Mouse (Mus musculus) gonadal fat pad, adult 2 months (tissue): ENCODE data around the gene Hist2h3c1. TPM values are rescaled to one million over a fixed set of nuclear protein-coding genes. Genes with fewer than 3 reads are reported as not detected.
"Not testable (repeated sequence)": the region's sequence is repeated elsewhere in the genome, so short reads cannot be mapped to it uniquely, and the experiment has no call there.

Experiments
- DNase-seq: peaks from one replicate; pipeline ENCODE4 v3.0.0-alpha.2; 2012; ENCODE audit warnings: low read depth
- polyA plus RNA-seq: library from polyadenylated mRNA; depleted of rRNA; stranded (reverse); fragments of >200 nt; gene quantifications from 2 replicates; pipeline ENCODE4 v1.2.3, GENCODE M21; 2012; rRNA removed

Hist2h3c1 gene
- polyA plus RNA-seq, result not detected in 2 replicates

DNA sequence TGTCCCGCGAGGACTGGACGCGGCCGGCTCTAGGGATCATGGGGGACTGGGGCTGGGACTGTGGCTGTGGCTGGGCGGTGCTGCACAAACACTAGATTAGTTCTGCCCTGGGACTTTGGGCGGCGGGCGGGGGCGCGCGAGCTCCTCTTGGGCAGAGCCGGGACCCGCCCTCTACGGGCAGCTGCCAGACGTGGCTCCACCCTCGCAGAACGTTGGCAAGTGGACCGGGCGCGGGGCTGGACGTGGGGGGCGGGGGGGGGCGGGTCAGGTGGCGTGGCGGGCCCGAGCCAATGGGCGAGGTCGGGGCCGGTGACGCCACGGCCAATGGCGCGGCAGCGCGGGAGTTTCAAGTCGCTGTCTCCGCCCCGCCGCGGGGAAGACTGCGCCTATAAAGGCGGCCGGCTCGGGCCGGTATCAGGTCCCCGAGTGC, at the start of gene Hist2h3c1:
Gene Hist2h3c1, plus strand, starts transcription at position 259 of the 430 bp plus-strand sequence.
- DNase-seq, result not testable (repeated sequence)

GRCm38 (mm10) chr3:96197129-96197749, 49.2 kb upstream of the Hist2h3c1 start:
- no peak for DNase-seq

- DNase-seq, result peak; percentile 17
These were observed 48.3 kb upstream of the Hist2h3c1 start for GRCm38 (mm10) chr3:96198181-96198580.

GRCm38 (mm10) chr3:96198601-96199251, 47.8 kb upstream of the Hist2h3c1 start:
- DNase-seq, result not testable (repeated sequence)

DNA sequence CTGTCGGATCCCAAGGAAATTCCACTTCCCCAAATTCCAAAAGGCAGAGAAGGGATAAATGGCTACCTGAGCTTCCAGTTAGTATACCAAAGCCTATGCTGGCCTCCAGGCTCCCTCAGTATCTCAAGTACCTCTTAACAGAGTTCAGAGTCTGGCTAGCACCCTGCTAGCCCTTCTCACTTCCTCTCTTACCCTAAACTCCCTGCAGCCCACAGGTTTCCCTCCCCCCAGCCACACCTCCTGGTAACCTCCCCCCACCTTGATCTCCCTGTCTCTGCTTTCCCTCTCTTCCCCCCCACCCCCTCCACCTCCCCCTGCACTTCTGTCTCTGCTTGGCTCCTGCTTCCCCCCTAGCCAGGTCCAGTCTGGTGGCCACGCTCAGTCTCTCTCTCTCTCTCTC, 46.8 kb upstream of the Hist2h3c1 start:
- no peak for DNase-seq

GRCm38 (mm10) chr3:96207819-96208218, 38.7 kb upstream of the Hist2h3c1 start:
- DNase-seq, result no peak

DNA sequence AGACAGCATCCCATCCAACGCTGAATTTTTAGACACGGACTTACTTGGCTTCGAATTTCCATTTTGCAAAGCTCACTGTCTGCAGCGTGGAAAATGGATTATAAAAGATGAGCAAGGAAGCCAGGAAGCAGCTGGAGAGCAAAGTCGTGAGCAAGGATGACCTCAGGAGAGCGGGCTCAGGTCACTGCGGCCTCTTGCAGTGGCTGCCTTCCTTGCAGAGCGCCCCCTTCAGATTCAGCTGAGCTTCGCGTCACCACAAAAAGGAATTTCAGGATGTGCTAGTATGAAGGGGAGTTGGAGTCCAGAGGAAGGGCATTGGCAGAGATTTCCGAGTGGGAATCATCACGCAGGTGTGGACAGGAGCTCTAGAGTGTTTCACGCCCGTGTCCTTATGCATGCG, 37.2 kb upstream of the Hist2h3c1 start:
- DNase-seq, result no peak

GRCm38 (mm10) chr3:96219191-96219641, 27.3 kb upstream of the Hist2h3c1 start:
- no peak for DNase-seq

DNA sequence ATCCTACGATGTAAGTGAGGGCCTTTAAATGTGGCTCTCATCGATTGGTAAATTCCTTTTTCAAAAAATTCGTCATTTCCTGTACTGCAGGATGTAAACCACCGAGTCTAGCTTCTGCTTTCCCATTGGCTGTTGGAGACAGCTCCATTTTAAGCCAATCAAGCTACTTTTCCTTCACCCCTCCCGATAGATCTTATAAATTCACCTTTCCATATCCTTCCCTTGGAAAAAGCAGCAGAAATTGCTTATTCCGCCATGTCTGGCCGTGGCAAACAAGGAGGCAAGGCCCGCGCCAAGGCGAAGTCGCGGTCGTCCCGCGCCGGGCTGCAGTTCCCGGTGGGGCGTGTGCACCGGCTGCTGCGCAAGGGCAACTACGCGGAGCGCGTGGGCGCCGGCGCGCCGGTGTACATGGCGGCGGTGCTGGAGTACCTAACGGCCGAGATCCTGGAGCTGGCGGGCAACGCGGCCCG, 26.8 kb upstream of the Hist2h3c1 start, which contains the start of the genes Bola1 and Hist2h2ab:
Gene Bola1, minus strand, starts transcription at position 49 of the 470 bp plus-strand sequence.
Gene Hist2h2ab, plus strand, starts transcription at position 205 of the 470 bp plus-strand sequence.
- DNase-seq, result no peak

DNA sequence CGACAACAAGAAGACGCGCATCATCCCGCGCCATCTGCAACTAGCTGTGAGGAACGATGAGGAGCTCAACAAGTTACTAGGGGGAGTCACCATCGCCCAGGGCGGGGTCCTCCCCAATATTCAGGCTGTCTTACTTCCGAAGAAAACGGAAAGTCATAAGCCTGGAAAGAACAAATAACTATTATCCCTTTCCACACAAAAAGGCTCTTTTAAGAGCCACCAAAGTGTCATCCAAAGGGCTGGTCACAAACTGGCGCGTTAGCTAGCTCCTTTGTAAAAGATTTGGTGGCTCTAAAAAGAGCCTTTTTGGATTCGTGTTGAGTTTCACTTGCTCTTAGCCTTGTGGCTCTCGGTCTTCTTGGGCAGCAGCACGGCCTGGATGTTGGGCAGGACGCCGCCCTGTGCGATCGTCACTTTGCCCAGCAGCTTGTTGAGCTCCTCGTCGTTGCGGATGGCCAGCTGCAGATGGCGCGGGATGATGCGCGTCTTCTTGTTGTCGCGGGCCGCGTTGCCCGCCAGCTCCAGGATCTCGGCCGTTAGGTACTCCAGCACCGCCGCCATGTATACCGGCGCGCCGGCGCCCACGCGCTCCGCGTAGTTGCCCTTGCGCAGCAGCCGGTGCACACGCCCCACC, 26.2 kb upstream of the Hist2h3c1 start:
- not testable (repeated sequence) for DNase-seq

GRCm38 (mm10) chr3:96220765-96221639, 25.5 kb upstream of the Hist2h3c1 start, which contains the start of the genes Hist2h2ac and Hist2h2be:
Gene Hist2h2ac (minus strand): TSS chr3:96220880.
Gene Hist2h2be (plus strand): TSS chr3:96221119.
- DNase-seq, result no peak

DNA sequence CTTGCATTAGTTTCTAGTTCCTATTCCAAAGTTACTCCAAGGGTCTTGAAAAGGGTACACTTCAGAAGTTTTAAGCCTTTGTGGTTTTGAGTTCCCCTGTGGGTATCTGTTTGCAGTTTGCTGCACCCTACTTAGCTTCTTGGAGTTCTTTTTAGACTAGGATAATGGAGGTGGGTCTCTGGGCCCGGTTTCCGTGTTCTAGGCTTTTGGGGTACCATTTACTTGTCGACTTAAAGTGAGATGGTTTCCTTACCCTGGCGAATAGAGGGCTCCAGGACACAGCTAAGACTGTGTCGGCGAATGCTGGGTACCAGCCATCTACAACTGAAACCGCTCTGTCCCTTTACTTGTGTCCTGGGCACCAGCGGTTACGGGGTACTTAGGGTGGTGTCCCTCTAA, 24.8 kb upstream of the Hist2h3c1 start:
- DNase-seq, result no peak

DNA sequence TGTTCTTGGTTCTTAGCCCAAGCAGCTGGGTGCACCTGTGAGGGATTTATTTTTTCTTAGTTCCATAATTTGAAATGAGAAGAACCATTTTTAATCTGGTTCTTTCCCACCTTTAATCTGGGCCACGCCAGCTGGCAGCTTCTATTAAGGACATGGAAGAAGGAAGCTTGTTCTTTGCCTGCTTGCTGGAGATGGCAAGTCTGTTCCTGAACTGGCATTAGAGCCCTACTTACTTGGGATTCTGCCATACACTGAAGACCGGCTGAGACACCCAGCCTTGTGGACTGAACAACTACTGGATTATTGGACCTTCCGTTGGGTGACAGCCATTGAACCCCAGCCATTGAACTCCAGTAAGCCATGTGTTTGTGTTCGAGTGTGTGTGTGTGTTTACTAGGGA, 23.7 kb upstream of the Hist2h3c1 start:
- DNase-seq, result no peak

GRCm38 (mm10) chr3:96225421-96225820, 21.1 kb upstream of the Hist2h3c1 start:
- no peak for DNase-seq

- no peak for DNase-seq
These were observed 19.5 kb upstream of the Hist2h3c1 start for GRCm38 (mm10) chr3:96226695-96227648.

GRCm38 (mm10) chr3:96228828-96229227, 17.7 kb upstream of the Hist2h3c1 start:
- DNase-seq, result no peak

- no peak for DNase-seq
These were observed 16.1 kb upstream of the Hist2h3c1 start for GRCm38 (mm10) chr3:96230404-96230803.

- no peak for DNase-seq
These were observed 15.4 kb upstream of the Hist2h3c1 start for GRCm38 (mm10) chr3:96230910-96231757.

DNA sequence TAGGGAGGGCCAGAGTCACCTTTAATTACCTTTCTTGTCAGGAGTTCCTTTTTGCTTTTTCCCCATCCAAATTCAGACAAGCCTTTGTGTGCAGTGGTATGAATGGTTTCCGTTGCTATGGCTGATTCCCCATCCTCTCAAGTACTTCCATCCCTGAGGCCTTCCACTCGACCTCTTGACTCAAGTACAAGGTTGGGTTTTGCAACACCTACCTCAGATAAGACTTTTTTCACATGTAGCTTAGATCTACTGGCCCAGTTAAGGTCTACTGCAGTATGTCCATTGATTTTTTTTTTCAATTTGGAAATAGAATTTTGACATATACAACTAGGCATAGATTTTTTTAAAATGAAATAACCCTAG, 14.7 kb upstream of the Hist2h3c1 start:
- DNase-seq, result no peak
